Mouse (Mus musculus) hindbrain, postnatal 0 days (tissue): ENCODE data around the gene Dlx5. TPM values are rescaled to one million over a fixed set of nuclear protein-coding genes. Genes with fewer than 3 reads are reported as not detected.
A peak's percentile ranks its signal among the peaks of the same experiment; 100 is the strongest.

Experiments
- ATAC-seq: fragments of 200-750 bp; cut with Nextera tagmentation; 2 replicates; pipeline ENCODE4 v1.8.0; 2017; ENCODE audit warnings: mild to moderate bottlenecking, moderate TSS enrichment, moderate library complexity
- DNase-seq: peaks from one replicate; pipeline ENCODE4 v3.0.0-alpha.2; 2015; ENCODE audit warnings: low spot score
- H3K27ac ChIP-seq: fragments of 300-500 bp; sonication (generic); 2 replicates; pipeline ENCODE4 v1.5.1; 2014; ENCODE audit warnings: mild to moderate bottlenecking
- H3K27me3 ChIP-seq: fragments of 300-500 bp; sonication (generic); 2 replicates; pipeline ENCODE4 v1.6.1; 2014; ENCODE audit warnings: low read length, mixed read lengths; ENCODE audit not compliant: insufficient read depth
- H3K36me3 ChIP-seq: fragments of 300-500 bp; sonication (generic); 2 replicates; pipeline ENCODE4 v1.6.1; 2014; ENCODE audit warnings: low read length, mixed read lengths; ENCODE audit not compliant: insufficient read depth
- H3K4me1 ChIP-seq: fragments of 300-500 bp; sonication (generic); 2 replicates; pipeline ENCODE4 v1.6.1; 2014; ENCODE audit warnings: antibody characterized with exemption, low read length, mixed read lengths; ENCODE audit not compliant: insufficient read depth
- H3K4me2 ChIP-seq: fragments of 300-500 bp; sonication (generic); 2 replicates; pipeline ENCODE4 v1.6.1; 2014; ENCODE audit warnings: low read depth, mild to moderate bottlenecking, low read length, moderate library complexity, mixed read lengths
- H3K4me3 ChIP-seq: fragments of 300-500 bp; sonication (generic); 2 replicates; pipeline ENCODE4 v1.5.1; 2014; ENCODE audit warnings: low read length
- H3K9ac ChIP-seq: fragments of 300-500 bp; sonication (generic); replicated peaks from 2 replicates; pipeline ENCODE4 v1.6.1; 2014; ENCODE audit warnings: mild to moderate bottlenecking, low read length, moderate library complexity, mixed read lengths
- H3K9me3 ChIP-seq: fragments of 300-500 bp; sonication (generic); 2 replicates; pipeline ENCODE4 v1.6.1; 2016; ENCODE audit warnings: low read length, mixed read lengths
- CTCF ChIP-seq: IDR thresholded peaks from 2 replicates; pipeline ENCODE4 v1.5.1; 2016; ENCODE audit warnings: antibody characterized with exemption, control low read depth, low read depth
- WGBS: fragments of 180-500 bp; shearing (Covaris S2); extraction: QIAGEN DNeasy Blood & Tissue Kit; methylation state at CpG from one replicate; pipeline ENCODE4 v1.1.7; 2014; 5-methylcytosine and 5-hydroxymethylcytosine counted together
- polyA plus RNA-seq: library from polyadenylated mRNA; unstranded; fragments of >200 nt; fragmentation: Nextera tagmentation; extraction: Ambion mirVana; gene quantifications from 2 replicates; pipeline ENCODE4 v1.2.1, GENCODE M21; 2015
- total RNA-seq: library from RNA; depleted of rRNA; stranded (reverse); fragments of >200 nt; gene quantifications from 2 replicates; pipeline ENCODE4 v1.2.3, GENCODE M21; 2014

Gene Dlx5
- total and polyA plus RNA-seq, 2 experiments from 2014 or later, result not detected

DNA sequence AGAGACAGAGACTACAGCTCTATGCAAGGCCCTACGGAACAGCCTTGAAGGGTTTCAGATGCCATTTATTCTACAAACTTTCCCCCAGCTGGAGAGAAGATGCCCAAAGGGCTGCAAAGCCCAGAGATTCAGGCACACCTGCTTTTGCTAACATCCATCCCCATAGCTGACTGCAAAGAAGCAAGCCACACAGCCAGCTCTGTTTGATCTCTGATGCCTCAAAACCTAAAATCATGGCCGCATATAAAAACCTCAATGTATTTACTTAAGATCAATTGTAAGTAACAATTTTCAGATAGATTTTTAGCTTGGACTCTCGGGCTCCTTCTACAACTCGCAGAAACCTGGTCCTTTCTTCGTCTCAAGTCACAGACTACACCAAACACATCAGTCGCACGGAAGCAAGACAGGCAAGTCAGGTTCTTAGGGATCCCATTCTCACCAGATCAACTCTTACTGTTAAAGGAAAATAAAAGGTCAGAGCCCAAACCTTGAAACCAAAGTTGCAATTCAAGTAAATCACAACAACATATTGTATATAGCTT, 10.9 kb downstream of the Dlx5 start:
- ATAC-seq (no peak), DNase-seq (no peak)
- H3K36me3 ChIP-seq, result no peaks in the 10 kb centered on the region
- H3K27ac ChIP-seq, result no peak overlapping the region
- H3K9me3 ChIP-seq, result no peaks in the 10 kb centered on the region
- no peaks in the 10 kb centered on the region for H3K4me1 ChIP-seq
- H3K4me3 ChIP-seq, result no peak overlapping the region
- no peak overlapping the region for H3K9ac ChIP-seq
- H3K4me2 ChIP-seq, result no peak overlapping the region
- no peak for TF ChIP-seq CTCF
- peaks cover 86% of the 10 kb centered on the region for H3K27me3 ChIP-seq
- 2% methylated on average over 7 of the region's 7 CpGs for WGBS

DNA sequence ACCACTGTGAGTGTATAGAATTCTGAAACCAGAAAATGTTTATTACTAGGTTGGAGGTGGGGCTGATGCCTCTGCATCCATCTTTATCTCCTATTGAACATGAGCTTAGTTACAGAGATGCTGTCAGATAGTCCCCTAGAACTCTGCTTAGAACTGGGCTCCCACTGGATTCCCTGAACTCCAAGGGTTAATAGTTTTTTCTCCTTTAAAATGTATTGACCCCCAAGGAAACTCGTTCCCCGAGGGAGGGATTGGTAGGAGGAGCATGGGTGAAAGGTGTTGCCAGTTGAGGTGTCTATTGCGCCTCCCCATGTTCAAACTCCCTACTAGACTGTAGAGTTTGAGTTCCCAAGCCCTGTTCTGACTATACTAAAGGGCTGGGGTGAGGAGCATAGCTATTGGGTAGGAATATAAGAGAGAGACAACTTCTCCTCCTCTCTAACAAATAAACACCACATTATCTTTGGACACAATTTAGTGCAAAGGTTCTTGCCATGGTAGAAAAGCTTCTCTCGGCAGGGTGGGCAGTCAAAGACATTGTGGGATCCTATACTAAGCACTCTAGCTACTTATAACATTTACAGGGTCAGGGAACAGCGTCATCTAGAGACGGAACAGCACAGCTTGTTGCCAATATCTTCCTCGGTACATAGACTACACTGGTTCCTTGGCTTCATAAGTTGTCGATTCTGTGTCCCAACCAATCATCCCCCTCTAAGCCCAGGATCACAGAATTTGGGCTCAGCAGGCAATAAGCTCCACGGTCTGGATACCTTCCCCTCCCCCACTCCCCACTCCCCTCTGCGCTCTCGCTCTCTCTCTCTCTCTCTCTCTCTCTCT, 11.7 kb downstream of the Dlx5 start:
- Histone ChIP-seq H3K36me3 (no peaks in the 10 kb centered on the region), H3K4me2 (no peak overlapping the region), H3K4me1 (no peaks in the 10 kb centered on the region), H3K9me3 (no peaks in the 10 kb centered on the region), H3K27me3 (peaks cover 85% of the 10 kb centered on the region), H3K27ac (no peak overlapping the region), H3K9ac (no peak overlapping the region), H3K4me3 (no peak overlapping the region)
- under 1% methylated on average over 11 of the region's 11 CpGs for WGBS
- no peak for DNase-seq
- ATAC-seq, result no peak
- TF ChIP-seq CTCF, result peak; percentile 29; the same call in 1 of the 2 replicates

DNA sequence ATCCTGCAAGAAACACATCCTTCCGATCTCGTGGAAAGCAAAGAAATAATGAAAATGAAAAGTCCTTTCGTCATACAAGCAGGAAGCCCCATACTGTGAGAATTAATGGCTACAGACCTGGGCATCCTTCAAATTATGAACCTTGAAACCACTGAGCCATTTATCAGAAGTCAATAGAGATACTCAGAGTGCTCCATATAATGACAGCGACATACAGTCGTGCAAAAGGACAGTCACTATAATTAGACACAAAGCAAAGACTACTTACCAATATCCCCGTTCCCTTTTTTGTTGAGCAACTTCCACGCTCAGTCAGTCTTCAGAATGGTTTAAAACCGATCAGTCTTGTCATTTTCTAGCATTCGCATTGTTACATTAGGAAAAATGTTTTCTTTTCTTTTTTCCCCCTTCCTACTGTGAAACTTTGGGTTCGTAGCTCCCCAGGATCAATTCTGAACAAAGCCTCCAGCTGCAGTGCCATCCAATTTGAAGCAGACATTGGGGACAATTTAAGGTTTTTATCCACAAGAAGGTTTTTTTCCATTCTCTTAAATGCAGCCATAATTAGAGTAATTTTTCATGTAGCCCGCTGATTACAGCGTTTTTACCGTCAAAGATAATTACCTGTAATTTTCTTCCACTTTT, 12.7 kb downstream of the Dlx5 start:
- WGBS, result 3% methylated on average over 13 of the region's 13 CpGs
- no peak overlapping the region for H3K4me2 ChIP-seq
- ATAC-seq (no peak), DNase-seq (no peak)
- H3K9ac ChIP-seq, result no peak overlapping the region
- no peak overlapping the region for H3K4me3 ChIP-seq
- H3K36me3 ChIP-seq, result no peaks in the 10 kb centered on the region
- no peaks in the 10 kb centered on the region for H3K9me3 ChIP-seq
- peaks cover 84% of the 10 kb centered on the region for H3K27me3 ChIP-seq
- no peaks in the 10 kb centered on the region for H3K4me1 ChIP-seq
- H3K27ac ChIP-seq, result no peak overlapping the region
- TF ChIP-seq CTCF, result no peak

DNA sequence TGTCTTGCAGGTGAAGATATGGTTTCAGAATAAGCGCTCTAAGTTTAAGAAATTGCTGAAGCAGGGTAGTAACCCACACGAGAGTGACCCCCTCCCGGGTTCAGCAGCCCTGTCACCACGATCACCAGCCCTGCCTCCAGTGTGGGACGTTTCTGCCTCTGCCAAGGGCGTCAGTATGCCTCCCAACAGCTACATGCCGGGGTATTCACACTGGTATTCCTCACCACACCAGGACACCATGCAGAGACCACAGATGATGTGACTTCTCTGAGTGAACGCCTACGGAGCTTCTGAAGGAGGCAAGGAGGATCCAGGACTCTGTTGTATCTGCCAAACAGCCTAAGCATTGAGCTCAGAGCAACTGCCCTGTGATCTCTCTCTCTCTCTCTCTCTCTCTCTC, 14.9 kb downstream of the Dlx5 start:
- Histone ChIP-seq H3K36me3 (no peaks in the 10 kb centered on the region), H3K4me2 (no peak overlapping the region), H3K27ac (no peak overlapping the region), H3K9me3 (no peaks in the 10 kb centered on the region), H3K9ac (no peak overlapping the region), H3K4me3 (no peak overlapping the region), H3K27me3 (peaks cover 93% of the 10 kb centered on the region), H3K4me1 (no peaks in the 10 kb centered on the region)
- no peak for DNase-seq
- TF ChIP-seq CTCF, result no peak
- no peak for ATAC-seq
- 3% methylated on average over 9 of the region's 9 CpGs for WGBS

DNA sequence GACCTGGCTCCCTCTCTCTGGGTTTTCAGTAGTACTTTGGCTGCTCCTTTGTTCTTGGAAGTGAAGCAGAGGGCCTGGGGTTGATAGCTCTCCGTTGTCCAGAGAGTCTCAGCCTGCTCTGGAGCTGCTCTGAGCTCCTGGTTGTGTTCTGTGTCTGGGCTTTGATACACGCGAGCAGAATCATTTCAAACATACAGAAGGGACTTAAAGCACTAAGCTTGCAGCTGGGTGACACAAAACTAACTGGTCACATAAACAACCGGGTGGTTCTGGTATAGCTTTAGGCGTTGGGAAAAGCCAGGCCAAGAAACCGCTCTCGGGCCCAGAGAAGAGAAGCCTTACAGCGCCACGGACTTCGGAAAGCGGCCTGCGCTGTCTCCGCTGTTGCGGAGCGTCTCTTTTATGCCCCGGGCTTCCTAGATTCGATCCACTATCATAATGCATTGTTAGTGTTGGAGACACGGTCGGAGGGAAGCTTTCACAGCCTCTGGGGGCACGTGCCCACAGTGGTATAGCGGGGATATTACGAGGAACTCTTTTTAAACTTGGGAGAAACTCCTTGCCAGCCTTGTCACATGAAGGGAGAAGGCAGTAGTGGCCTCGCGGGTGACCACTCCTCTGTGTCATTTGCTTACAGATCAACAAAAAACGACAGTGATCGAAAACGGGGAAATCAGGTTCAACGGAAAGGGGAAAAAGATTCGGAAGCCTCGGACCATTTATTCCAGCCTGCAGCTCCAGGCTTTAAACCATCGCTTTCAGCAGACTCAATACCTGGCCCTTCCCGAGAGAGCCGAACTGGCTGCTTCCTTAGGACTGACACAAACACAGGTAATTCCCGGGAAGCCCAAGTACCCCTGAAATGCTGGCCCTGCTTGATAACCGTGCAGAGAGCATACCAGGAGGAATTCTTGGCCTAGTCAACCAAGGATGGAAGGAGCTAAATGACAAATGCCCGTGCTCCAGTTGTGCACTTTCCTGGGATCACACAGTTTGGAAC, 17.1 kb downstream of the Dlx5 start:
- Histone ChIP-seq H3K4me3 (no peak overlapping the region), H3K27me3 (peaks cover 85% of the 10 kb centered on the region), H3K4me1 (no peaks in the 10 kb centered on the region), H3K27ac (no peak overlapping the region), H3K4me2 (no peak overlapping the region), H3K36me3 (no peaks in the 10 kb centered on the region), H3K9me3 (no peaks in the 10 kb centered on the region), H3K9ac (no peak overlapping the region)
- peak; percentile 31 for DNase-seq
- no peak for ATAC-seq
- 5% methylated on average over 36 of the region's 36 CpGs for WGBS
- no peak for TF ChIP-seq CTCF

DNA sequence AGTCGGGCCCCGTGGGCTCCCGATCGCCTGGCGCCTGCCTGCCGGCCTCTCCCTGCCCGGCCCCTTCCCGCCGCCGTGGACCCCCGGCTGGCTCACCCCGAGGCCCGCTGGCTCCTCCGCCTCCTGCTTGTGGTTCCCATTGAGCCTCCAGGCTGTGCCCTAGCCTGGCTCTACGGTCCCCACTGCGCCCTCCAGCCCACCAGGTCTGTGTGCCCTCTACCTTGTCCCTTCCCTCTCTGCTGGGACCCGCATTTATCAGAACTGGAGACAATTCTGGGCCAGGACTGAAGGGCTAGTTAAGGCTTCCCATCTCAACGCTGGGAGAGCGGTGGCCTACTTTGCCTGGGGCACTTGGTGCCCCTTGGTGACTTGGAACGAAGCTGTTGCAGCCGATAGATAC, 17.9 kb downstream of the Dlx5 start:
- no peak for DNase-seq
- H3K4me2 ChIP-seq, result peak overlapping the region; percentile 54
- ATAC-seq, result peak; percentile 46; the same call in 1 of the 2 replicates
- no peaks in the 10 kb centered on the region for H3K9me3 ChIP-seq
- TF ChIP-seq CTCF, result no peak
- peak overlapping the region; percentile 31 for H3K4me3 ChIP-seq
- no peaks in the 10 kb centered on the region for H3K4me1 ChIP-seq
- H3K27me3 ChIP-seq, result peaks cover 84% of the 10 kb centered on the region
- no peak overlapping the region for H3K9ac ChIP-seq
- WGBS, result 4% methylated on average over 16 of the region's 21 CpGs
- no peak overlapping the region for H3K27ac ChIP-seq
- H3K36me3 ChIP-seq, result no peaks in the 10 kb centered on the region
